Mouse (Mus musculus): Measurements from ENCODE around the gene Ptprd.

Gene Ptprd

DNA sequence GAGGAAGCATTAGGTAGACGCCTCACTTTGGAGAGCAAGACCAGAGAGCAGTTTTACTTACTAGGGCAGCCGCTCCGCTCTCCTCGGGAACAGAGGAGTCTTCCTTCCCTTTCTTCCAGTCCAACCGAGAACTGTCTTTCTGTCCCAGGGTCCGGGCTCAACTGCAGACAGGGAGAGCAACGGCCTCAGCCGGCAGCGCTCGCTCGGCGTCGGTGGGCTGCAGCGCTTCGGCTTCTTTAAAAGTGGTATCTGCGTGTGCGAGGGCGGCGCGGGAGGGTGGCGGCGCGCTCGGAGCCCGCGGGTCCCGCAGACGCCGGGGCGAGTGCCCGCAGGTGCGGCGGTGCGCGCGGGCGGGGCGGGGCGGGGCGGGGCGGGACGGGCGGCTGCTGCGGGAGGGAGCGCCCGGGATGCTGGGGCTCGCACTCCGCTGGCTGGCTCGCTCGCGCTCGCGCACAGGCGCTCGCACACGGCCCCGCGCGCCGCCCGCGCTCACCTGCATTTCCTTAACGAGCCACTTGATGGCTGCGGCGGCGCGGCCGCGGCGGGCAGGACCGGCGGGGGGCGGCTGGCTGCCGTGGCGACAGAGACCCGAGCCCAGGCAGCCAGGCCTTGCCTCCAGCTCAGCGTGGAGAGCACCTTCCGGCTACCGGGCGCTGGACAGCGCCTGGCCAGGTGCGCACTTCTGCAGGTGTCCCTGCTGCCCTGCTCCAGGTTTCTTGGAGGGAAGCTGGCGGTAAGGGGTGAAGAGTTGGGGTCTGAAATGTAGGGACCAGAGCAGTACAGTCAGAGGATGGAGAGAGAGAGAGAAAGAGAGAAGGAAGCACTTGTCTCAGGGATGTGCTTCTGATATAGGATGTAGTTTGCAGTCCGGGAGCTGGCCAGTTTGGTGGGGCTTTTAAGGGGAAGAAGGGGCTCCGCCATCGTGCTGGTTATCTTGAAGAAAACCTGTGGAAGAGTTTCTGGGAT, at the start of gene Ptprd:
Gene Ptprd, minus strand, starts transcription at position 433 of the 966 bp plus-strand sequence.
- peak; percentile 27 for DNase-seq

DNA sequence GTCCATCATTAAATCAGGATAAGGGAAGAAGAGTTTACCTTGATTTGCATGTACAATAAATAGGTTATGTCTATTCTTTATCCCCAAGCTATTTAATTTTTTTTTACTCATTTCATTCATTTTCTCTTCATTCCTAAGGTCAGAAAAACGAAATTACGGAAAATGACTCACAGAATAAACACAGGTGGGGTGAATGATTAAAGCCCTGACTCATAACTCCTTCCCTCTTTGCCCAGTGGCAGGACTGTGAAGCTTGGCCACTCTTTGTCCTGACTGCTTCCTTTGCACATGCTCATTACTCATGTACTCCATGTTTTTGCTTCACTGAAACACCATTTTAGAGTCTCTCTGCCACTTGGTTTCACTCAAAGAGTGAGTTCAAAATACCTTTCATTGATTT, 24.1 kb upstream of the Ptprd start:
- no peak for DNase-seq

DNA sequence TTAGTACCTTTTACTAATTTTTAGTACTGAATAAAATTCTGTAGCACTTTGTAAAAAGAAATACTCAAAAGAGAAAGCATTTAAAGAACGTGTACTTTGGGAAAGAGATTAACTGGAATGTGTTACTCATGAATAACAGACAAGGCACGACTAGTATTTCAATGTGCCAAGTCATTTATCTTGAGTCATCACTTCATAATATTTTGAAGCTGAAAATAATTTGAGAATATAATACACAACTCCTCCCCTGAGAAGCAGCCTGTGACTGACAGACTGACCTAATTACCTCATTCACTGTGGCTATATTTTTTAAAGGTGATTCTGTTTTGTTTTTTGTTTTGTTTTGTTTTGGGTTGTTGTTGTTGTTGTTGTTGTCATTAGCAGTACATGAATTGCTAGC, 23.6 kb upstream of the Ptprd start:
- no peak for DNase-seq

DNA sequence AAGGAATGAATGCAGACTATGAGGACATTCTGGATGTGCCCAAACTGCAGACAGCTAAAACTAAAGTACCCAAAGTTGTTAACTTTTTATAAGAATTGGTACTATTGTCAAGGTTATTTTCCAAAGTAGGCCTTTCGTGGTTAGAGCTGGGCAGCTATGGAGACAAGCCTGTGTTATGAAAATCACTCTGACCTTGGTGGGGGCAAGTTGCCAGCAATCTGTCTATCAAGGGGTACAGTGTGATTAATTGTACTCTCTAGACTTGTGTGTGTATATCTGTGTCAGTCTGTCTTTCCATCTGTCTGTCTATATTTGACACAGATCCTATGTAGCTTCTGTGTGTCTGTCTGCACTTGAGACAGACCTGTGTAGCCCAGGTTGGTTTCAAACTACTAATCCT, 22.9 kb upstream of the Ptprd start:
- no peak for DNase-seq

DNA sequence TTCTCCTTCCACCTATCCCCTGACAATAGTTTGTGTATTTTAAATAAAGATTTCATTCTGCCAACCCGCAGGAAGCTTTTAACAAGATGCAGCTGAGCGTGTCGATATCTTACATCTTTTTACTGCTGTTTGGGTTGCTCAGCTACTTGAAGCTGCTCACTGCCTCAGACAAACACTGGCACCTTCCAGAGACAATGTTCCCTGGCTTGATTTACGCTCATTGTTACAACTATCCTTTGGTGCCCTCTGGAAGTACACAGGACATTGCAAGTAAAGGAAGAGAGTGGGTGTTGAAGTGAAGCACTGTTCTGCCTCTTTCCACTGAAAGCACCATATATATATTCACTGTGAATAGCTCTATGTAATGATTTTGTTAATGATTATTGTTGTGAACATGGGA, 2.2 kb upstream of the Ptprd start:
- no peak for DNase-seq

DNA sequence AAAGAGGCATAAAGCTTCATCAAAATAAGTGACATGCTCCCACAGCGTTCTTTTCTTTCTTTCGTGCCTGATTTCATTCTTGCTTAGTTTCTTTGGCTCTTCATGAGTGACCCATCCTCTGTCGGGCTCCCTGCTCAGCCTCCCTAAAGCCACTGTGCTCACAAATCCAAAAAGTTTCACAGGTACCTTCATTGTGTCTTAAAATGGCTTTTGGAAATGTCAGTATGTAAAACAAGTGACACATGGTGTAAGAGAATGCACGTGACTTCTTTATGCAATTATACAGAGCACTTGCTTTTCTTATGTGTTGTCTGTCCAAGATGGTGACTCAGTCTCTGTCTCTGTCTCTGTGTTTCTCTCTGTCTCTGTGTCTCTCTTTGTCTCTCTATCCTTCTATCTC, 1.2 kb upstream of the Ptprd start:
- no peak for DNase-seq

DNA sequence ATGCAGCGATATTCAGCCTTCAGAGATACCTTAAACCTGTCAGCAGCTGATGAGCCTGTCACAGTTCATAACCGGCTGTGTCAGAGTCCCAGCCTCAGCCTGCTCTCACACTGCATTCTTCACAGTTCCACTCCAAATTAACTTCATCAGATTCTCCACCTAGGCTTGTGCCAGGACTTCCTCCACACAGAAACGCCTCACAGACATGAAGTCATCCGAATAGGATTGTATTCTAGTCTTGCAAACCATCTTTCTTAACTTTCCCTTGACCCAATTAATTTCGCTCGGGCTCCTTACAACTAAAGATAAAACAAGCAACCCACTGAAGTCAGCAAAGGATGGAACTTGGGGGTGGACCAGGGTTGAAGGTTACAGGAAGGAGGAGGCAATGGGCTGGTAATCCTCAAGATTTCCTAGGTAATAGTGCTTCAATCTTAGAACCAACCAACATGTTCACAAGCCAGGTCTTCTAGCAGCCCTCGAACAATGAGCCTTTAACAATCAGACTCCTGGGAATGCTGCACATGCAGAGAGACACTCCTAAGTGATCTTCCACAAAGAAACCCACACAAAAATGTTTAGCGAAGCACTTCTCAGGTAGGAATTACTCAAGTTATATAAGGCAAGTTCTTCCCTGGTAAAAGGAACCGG, 758 bp downstream of the Ptprd start:
- DNase-seq, result no peak

DNA sequence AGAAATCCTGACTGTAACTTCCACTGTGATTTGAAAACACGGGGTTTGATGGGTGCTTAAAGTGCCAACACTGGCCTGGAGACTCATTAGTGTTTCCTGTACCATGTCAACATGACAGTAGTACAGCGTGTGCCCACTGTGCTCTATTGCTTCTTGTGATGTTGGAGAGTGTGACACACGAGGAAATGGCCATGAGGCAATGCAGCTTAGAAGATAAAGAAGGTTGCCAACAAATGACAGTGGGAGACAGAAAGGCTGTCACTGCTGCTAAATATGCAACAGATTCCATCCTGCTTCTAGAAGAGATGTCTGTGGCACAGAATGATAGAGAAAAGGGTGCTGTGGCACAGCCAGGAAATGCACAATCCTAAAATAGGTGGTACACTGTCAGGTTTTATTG, 6.7 kb downstream of the Ptprd start:
- no peak for DNase-seq

DNA sequence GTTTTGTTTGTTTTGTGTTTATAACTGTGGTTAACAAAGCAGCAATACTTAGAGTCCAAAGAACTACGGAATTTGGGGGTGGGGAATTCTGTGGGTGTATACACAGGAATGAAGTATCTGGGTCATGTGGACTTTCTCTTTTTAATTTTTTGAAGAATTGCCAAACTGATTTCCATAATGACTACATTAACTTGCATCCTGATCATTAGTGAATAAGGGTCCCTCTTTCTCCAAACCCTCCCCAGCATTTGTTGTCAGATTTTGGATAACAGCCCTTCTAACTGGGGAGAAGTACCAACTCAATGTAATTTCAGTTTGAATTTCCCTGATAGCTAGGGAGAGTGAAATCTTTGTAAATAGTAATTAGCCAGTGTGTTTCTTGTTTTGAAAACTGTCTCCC, 43.3 kb downstream of the Ptprd start:
- DNase-seq, result no peak

DNA sequence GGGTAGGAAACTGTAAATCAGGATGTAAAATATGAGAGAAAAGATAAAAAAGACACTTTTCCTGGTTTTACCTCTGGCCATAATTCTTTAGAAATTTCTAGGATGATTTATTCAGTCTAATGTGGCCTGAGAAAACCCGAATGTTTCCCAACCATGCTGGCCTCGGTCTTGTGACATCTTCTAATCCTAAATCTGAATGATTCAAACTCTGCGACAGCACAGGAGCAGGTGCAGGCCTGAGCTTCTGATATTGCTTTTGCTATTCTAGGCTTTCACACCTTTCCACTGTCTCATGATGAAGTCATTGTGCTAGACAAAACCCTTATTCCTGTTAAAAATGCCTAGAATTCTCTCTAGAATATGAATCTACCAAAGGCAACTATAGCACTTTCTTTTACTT, 51.3 kb downstream of the Ptprd start:
- DNase-seq, result no peak

DNA sequence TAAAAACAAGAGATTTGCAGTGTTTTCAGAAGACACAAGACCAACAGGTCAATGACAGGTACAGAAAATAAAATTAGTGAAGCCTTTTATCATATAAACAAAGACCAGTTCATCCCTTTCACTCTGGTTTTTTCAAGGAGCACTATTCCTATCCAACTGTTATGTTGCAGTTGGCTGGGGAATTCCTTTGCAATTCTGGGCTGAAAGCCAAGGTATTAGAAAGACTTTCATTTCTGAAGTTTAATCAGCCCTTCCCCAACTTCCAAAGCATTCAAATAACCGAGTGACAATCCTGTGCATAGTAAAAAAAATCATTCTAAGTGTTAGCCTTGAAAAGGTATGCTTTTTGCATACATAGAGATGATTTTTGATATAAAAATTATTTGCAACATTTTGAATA, 61.2 kb downstream of the Ptprd start:
- no peak for DNase-seq

DNA sequence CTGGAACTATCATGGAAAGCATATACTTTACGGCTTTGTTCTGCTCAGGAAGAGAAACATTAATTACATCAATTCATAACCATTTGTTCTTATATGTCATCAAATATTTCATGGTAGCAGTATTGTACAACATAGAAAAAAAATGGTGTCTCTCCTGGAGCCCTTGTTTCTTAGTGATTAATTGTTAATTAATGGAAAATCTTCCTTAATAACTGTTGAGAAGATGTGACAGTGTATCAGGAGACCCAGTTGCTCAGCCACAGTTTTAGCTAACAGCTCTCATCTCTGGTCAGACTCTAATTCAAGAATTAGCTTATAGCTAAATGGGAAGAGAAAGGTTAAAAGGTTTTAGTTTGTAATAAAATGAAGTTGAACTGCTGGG, 69.0 kb downstream of the Ptprd start:
- no peak for DNase-seq

DNA sequence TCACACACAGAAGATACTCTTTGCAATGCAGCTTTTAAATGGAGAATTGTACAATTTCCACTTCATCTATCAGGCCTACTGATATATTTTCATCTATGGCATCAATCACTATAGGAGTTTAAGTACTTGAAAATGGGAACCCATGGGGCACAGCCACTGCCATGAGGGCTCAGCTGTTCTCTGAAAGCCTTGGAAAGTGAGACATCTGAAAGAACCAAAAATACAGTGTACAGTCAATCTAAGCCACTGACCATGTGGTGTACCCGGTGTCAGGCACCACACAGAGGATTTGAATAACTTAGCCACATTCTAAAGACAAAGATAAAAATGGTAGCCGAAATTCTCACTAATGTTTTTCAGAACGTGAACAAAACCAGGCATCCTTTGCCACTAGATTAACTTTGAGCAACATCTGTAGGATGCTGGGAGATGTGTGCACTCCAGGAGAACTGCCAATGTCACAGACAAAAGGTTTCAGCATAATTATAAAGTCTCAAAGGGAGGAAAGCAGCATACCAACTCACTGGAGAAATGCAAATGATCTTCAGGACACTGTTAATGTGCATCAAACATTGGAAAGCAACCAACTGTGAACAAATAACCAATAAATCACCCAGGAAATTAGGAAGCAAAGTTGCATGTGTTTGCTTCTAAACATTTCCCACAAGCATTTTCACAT, 69.5 kb downstream of the Ptprd start:
- no peak for DNase-seq

DNA sequence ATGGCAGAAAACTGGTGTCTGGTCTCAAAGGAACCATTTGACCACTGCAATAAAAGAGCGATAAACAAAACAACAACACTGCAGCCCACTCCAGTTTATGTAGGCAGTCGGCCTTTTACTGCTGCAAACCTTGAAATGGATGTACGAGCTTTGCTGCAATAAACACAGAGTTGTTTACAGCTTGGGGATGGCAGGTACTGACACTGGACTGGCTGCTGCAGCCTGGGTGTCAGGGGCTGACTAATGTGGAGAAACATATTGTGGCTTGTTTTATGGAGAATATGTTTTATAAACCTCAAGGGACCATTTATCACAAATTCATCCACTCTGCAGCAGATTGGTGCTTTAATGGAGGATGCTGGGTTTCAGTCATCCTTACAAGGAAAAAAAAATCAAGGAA, 100.9 kb downstream of the Ptprd start:
- DNase-seq, result no peak

DNA sequence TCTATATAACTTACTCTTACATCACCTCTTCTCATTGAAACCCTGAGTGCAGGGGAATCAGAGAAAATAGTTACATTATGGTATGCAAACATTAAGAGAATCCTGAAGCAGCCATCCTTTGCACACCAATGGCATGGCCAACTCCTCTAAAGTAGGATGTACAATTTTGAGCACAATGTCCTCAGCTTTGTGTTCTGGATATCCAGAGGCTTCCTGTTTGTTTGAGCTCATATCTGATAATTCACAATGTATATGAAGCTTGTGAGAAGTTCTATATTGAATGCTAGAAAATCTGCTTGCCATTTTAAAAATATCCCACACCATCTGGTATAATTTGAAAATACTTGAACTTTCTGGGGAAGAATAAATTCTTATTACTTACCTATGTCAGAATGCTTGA, 114.2 kb downstream of the Ptprd start:
- DNase-seq, result no peak

DNA sequence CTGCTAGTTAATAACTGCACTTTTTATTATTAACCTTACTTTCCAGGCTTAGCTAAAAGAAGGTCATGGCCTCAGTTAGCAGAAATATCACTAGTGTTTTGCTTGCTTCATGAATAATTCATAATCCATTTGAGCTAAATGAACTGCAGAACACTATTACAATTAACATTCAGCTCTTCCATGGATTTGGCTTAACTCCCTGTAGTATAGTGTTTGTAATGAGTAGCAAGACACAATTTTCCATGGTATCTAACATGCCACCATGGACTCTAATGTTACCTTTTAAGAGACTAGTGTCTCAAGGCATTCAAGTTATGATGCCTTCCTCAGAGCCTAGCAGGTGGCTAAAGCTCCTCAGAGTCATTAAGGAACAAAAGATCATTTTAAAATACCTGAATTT, 129.0 kb downstream of the Ptprd start:
- no peak for DNase-seq

DNA sequence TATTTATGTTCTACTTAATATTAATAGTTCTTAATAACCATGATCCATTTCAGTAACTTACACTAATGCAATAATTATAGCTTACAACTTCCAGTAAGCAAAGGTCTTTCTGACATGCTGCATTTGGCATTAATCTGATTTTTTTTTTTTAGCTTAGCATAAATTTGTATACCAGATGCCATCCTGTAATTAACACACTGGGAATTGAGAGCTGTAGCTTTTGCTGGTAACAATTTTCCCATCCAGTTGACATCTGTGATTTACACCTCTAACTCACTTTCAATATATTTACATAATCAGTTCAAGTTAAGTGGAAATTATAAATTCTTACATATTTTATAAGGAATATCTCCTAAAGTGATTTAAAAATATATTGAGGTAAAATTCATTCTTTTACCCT, 134.3 kb downstream of the Ptprd start:
- DNase-seq, result no peak

DNA sequence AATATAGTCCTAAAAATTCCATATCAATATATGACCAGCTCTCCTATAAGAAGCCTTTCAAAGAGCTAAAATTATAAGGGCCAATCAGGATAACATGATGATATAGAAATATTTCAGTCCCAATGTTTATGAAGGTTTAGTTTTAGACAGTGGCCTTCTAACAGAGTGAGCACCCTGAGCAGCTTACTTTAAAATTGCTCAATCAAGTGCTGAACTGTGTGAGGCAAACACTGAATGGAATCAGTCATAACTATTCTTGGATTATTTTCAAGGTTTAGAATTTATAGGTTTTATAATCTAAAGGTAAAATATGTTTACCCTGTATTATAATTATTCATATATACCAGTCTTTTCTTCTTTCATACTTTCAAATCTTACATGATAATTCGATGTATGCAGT, 134.7 kb downstream of the Ptprd start:
- DNase-seq, result no peak

DNA sequence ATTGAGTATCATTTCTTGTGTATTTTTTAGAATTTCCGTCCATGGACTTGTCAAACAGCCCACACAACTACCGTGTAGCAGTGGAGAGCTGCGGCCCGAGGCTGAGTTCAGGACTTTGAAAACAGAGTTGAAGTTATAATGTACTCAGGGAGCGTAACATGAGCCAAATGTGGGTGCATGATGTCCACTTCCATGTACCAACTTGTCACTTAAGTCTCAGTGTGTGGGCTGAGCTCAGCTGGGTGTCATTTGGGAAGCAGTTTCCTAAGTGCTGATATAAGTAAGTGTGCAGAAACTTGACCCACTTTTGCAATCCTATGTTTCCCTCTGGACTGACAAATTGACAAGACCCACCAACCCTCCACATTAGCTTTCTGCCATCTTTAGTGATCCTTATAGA, 173.4 kb downstream of the Ptprd start:
- DNase-seq, result no peak

DNA sequence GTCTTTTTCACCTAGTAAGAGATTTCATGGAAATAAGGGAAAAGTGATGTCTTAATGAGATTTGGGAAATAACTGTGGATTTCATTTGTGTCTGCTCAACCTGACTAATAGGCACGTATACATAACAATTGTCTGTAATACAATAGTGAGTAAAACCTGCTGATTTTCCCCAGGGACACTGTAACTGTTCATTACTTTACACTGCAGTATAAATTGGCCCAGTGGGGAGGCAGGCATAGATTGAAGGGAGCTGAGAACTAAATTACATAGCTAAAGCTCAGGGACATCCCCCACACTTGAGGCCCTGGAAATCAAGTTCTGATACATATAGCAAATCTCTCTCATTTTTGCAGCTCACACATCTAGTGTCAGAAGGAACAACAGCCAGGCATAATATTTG, 209.7 kb downstream of the Ptprd start:
- DNase-seq, result no peak

DNA sequence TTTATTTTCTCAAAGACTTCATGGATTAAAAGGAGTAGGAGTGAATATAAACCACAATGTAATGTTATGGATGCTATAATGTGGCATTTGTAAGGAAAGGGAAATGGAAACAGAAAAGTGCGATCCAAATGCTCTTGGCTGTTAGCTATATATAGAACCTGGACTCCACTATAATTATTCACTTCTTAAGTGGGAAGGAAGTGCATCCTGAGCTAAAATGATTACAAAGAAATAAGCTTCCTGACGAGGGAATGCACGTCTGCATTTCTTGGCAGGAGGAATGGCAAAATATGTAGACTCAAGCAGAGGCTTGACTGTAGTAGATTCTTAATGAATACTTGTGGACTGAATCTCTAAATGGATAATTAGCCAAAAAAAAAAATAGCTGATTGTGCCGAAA, 219.1 kb downstream of the Ptprd start:
- DNase-seq, result no peak

DNA sequence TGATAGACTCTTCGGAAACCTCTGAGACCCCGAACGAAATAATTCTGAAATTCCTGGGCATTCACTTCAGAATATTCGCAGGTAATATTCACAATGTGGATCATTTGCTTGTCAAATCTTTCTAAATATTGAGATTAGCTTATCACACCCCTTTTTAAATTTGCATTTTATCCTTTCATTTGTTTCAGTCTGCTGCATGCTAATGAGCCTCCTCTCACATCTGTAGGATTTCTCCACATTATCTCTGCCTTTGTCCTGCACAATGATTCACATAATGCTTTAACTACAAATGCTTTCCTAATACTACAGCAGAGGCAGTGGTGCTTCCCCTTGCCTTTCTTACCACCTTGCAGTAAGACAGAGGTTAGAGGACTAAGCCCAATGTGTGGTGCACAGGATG, 229.7 kb downstream of the Ptprd start:
- DNase-seq, result no peak

DNA sequence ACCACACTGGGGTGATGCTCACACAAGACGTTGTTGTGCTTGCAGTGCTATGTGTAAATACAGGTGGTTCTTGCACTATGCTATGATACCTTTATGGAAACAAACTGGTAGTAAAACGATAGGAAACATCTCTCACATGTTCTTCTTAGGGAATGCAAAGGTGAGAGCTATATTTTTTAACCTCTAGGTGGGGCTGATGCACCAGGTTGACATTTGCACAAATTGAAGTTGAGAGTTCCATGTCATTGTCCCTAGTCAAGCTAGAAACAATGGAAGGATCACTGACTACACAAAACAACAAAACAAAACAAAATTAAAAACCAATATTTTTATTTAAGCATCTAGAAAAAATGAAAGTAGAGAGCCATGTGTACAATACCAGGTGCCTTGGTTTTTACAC, 250.1 kb downstream of the Ptprd start:
- DNase-seq, result no peak

DNA sequence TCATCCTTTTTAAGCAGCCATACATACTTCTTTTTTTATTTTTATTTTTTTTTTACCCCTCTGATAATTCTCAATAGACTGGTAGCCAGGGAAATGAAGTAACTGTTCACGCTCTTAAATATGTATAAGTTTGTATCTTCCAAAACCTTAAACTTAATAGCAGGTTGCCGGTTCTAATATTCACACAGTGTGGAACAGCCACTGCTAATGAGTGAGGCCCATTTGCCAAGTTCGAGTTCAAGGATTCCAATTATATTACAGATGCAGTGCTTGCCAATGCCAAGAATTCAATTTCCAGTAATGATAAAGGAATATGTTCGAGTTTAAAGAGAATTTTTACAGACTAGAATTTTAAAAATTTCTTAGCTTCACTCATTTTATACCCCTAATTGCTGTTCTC, 322.3 kb downstream of the Ptprd start:
- DNase-seq, result no peak

Data from cerebellum, adult 9-11 months (tissue).